25 mouse cellular contexts compared by ENCODE assay signal in the genomic region with DNA sequence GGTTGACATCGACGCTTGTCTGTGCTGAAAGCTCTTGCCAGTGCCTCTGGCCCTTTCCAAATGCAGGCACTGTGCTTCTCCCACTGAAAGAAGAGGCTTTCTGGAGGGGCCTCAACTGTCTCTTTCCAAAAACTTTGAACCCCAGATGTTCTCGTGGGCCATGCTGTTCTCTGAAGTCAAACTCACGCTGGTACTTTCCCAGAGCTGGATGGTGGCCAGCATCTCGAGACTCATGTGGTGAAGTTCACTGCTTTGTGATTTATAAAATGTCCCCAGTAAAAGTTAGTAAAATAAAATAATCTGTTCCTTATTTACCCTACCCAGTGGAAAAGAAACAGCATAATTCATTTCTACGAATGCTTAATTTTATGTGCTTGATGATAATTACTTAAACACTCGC.
DNase-seq lines count a peak whose midpoint lies in the region; ATAC-seq and TF ChIP-seq lines count a peak whose summit lies in the region.
"Had no signal": no experiment of that assay in that cellular context is flagged by ENCODE, and none has a peak within 500 bp of the region (broad histone marks: within the 10 kb centered on the region; RNA-seq: fewer than 3 reads in every experiment).

No protein-coding gene starts in this region.

- H3K27me3 ChIP-seq in lung, embryonic 14.5 days (ENCODE audit: insufficient read depth, low read length), result no peaks in the 10 kb centered on the region
- H3K27me3 ChIP-seq: heart, embryonic 15.5 days; intestine, embryonic 15.5 days; limb, embryonic 15.5 days; liver, embryonic 13.5 days; lung, embryonic 15.5 days; midbrain, embryonic 13.5 days; neural tube, embryonic 13.5 days had no signal

- H3K4me1 ChIP-seq in lung, embryonic 14.5 days (ENCODE audit: insufficient read depth), result no peaks in the 10 kb centered on the region
- H3K4me1 ChIP-seq: intestine, embryonic 15.5 days; limb, embryonic 15.5 days; liver, embryonic 13.5 days; lung, embryonic 15.5 days; midbrain, embryonic 13.5 days; neural tube, embryonic 13.5 days had no signal

- 65% methylated on average over 7 of the region's 7 CpGs for WGBS in lung, embryonic 14.5 days

- ATAC-seq in lung, embryonic 14.5 days (ENCODE audit: insufficient read depth), result no peak
- ATAC-seq: forebrain, postnatal 0 days; hindbrain, postnatal 0 days; intestine, embryonic 15.5 days; midbrain, embryonic 13.5 days had no signal

- H3K4me2 ChIP-seq in lung, embryonic 14.5 days, result no peak overlapping the region
- H3K4me2 ChIP-seq: heart, embryonic 15.5 days; intestine, embryonic 15.5 days; limb, embryonic 15.5 days; liver, embryonic 13.5 days; lung, embryonic 15.5 days; midbrain, embryonic 13.5 days; neural tube, embryonic 13.5 days had no signal

- H3K4me3 ChIP-seq in lung, embryonic 14.5 days (ENCODE audit: low read depth, low read length), result no peak overlapping the region
- H3K4me3 ChIP-seq: erythroblast, embryonic 14.5 days; heart, embryonic 15.5 days; intestine, embryonic 15.5 days; limb, embryonic 10.5 days; limb, embryonic 15.5 days; liver, embryonic 13.5 days; lung, embryonic 15.5 days; midbrain, embryonic 13.5 days; neural tube, embryonic 13.5 days had no signal

- no peak for TF ChIP-seq CTCF in lung, embryonic 14.5 days (IDR thresholded peaks at IDR 0.05; ENCODE audit: low read depth)

- no peak overlapping the region for H3K27ac ChIP-seq in lung, embryonic 14.5 days (ENCODE audit: low read depth)
- H3K27ac ChIP-seq: heart, embryonic 15.5 days; hindbrain, postnatal 0 days; intestine, embryonic 15.5 days; limb, embryonic 10.5 days; limb, embryonic 15.5 days; liver, embryonic 13.5 days; lung, embryonic 15.5 days; macrophage; midbrain, embryonic 13.5 days; neural tube, embryonic 13.5 days had no signal

- no peaks in the 10 kb centered on the region for H3K36me3 ChIP-seq in lung, embryonic 14.5 days (ENCODE audit: insufficient read depth)
- H3K36me3 ChIP-seq: G1E; heart, embryonic 15.5 days; intestine, embryonic 15.5 days; limb, embryonic 10.5 days; limb, embryonic 15.5 days; liver, embryonic 13.5 days; lung, embryonic 15.5 days; midbrain, embryonic 13.5 days; neural tube, embryonic 13.5 days had no signal

- H3K9ac ChIP-seq in lung, embryonic 14.5 days, result no peak overlapping the region
- H3K9ac ChIP-seq: forebrain, postnatal 0 days; heart, embryonic 15.5 days; intestine, embryonic 15.5 days; limb, embryonic 15.5 days; liver, embryonic 13.5 days; lung, embryonic 15.5 days; midbrain, embryonic 13.5 days; neural tube, embryonic 13.5 days had no signal

- peak; percentile 18 for DNase-seq in gastrocnemius, adult 18-20 months (ENCODE audit: low spot score)
- no peak for DNase-seq in gastrocnemius, postnatal 4 days (ENCODE audit: low spot score in 2 of 2)
- DNase-seq in kidney, postnatal 10 days, result peak; percentile 34
- DNase-seq in kidney, adult 18-20 months, result no peak
- DNase-seq in lung, embryonic 14.5 days, result peak; percentile 37
- no peak for DNase-seq in lung, adult 18-20 months
- DNase-seq in skeletal muscle tissue, adult 2 months (ENCODE audit: low read depth, low spot score), result peak; percentile 27
- DNase-seq: adrenal gland, postnatal 10 days; cerebellum, adult 8-10 months; cerebellum, postnatal 25 days; forebrain, postnatal 0 days; liver, embryonic 13.5 days; right cerebral cortex, postnatal 4 days; thymus, postnatal 4 days had no signal

- no peaks in the 10 kb centered on the region for H3K9me3 ChIP-seq in lung, embryonic 14.5 days (ENCODE audit: low read depth, low read length)
- H3K9me3 ChIP-seq: heart, embryonic 15.5 days; intestine, embryonic 15.5 days; limb, embryonic 10.5 days; limb, embryonic 15.5 days; liver, embryonic 13.5 days; lung, embryonic 15.5 days; midbrain, embryonic 13.5 days; neural tube, embryonic 13.5 days had no signal

Comparison
In these comparisons a context has a peak if more than half of its experiments do, and no peak if none do; other contexts are left out.
1. DNase-seq: peak in gastrocnemius, adult 18-20 months (single experiment), kidney, postnatal 10 days (single experiment), lung, embryonic 14.5 days (single experiment) and skeletal muscle tissue, adult 2 months (single experiment); none in gastrocnemius, postnatal 4 days (0 of 2), kidney, adult 18-20 months (single experiment) and lung, adult 18-20 months (0 of 2).